Mouse (Mus musculus): Measurements from ENCODE around the gene Fuom.

Gene Fuom

DNA sequence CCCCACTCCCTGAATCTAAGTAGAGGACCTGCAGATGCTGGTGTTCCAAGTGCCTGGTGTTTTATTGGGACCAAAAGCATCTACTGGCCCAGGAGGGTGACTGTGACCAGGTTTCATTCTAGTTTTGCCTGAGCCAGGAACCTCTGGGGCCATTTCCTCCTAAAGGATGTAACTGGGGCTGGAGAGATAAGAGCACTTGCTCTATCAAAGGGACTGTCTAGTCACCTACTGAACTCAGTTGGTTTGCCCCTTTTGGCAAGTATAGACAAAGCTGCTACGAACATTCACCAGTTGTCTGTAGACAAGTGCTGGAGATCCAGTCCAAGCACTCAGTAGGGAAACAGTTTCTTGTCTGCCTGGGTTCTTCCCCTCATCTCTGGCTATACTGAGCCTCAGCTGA, 3.8 kb downstream of the Fuom start:
- no peak for DNase-seq

DNA sequence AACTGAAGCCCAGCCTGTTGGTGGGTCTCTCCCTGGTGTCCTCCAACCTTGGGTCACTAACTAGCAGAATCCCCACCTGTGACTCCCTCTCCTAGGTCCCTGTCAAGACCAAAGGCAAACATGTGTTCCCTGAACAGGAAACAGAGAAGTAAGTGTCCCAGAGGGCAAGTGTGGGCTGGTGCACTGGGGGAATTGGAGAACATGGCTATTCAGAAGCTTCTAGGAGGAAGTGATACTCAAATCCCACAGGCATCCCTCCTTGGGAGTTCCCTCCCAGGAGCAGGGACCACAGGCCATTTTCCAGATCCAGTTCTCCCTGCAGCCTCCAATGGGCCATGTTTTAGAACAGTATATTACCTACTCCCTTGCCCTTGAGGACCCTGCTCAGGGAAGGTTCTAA, 6.2 kb downstream of the Fuom start:
- no peak for DNase-seq

DNA sequence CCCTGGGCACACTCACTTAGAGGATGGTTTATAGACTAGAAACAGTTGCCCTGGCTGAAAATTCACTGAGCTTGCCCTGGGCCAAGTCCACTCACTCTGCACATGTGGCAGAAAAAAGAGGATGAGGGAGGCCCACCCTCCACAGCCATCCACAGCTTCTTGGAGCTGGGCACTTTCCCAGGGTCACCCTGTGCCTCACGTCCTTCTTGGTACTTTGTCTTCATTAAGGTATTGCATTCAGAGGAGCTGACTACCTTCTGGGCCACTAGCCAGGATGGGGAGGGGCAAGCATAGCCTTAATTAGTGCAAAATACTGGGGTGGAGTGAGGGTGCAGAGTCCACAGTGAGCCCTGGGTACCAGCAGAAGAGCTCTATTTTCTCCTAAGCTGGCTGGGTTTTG, 6.7 kb downstream of the Fuom start:
- no peak for DNase-seq

DNA sequence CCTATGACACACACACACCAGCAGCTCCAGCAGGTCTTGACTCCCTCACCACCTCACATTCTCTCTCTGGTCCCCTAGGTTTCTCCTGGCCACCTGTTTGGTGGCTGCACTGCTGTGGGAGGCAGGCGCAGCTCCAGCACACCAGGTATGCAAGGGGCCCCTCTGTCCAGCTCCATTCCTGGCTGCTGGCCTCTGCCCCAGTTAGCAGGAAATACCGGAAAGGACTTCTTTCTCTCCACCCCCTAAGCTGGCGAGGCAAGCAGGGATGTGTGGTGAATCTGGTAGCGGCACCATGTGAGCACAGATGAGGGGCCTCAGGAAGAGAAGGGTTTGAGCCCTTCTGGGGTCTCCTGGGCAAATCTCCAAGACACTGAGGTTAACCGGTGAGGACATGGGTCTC, 7.3 kb downstream of the Fuom start:
- DNase-seq, result no peak

DNA sequence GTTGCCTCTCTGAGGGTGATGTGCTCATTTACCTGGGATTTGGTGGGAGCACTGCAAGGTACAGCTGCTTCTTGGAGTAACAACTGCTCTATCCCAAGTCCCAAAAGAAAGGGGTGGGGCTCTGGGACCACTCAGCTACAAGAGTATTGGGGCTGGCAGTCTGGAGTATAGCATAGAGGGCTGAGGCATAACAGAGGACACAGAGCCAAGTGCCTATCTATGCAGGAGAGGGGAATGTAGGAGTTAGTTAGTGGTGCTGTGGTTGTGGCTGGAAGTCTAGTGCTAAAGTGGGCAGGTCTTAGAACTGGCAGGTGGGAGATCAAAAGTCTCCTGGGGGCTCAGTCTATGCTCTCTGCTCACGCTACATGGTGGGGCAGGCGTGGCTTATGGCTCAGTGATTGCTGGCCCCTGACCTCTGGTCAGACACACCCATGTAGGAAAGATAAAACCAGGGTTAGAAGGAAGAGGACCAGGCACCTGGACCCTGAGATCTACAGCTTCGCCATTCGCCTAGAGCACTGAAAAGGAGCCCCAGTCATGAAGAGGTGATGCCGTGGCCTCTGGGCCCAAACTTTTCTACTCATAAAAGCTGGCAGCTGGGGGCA, 9.2 kb downstream of the Fuom start, which contains the start of gene Prap1:
TSS of gene Prap1 (plus strand) at position 472 of the 605 bp plus-strand sequence.
- DNase-seq, result no peak

DNA sequence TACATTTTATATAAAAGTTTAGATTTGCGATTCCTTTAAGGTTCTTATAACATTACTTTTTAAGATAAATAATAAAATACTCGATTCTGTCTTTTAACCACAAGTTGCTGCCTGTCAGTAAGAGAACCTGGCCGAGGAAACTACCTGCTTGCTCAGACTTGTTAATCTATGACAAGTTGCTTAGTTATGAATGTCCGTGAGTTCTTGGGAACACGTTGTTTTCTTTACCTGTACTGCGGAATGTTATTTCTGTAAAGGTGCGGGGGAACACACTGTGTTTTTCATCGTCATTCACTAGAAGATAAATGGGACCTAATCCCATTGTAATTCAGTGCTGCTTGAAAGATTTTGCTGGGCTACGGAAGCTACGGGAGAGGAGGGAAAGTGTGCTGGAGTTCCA, 11.6 kb downstream of the Fuom start:
- no peak for DNase-seq

DNA sequence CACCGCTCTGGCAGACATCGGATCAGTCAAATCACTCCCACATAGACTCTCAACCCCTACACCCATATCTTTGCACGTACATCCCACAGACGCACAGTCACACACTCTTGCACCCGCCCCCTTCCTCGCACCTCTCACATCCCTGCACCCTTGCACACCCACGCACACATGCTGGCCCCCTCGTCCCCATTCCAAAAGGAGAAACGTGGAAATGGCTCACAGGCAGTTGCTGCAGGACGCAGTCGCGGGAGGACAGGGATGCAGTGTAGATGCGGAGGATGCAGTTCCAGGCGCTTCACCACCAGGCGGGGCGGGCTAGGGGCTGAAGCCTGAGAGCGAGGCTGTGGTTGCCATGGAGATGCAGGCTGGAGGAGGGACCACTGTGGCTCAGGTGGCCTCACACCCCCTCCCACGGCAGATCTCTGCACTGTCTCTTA, 20.0 kb downstream of the Fuom start, which contains the start of gene Caly:
TSS of gene Caly (minus strand) at position 307 of the 437 bp plus-strand sequence.
- peak; percentile 88 for DNase-seq

DNA sequence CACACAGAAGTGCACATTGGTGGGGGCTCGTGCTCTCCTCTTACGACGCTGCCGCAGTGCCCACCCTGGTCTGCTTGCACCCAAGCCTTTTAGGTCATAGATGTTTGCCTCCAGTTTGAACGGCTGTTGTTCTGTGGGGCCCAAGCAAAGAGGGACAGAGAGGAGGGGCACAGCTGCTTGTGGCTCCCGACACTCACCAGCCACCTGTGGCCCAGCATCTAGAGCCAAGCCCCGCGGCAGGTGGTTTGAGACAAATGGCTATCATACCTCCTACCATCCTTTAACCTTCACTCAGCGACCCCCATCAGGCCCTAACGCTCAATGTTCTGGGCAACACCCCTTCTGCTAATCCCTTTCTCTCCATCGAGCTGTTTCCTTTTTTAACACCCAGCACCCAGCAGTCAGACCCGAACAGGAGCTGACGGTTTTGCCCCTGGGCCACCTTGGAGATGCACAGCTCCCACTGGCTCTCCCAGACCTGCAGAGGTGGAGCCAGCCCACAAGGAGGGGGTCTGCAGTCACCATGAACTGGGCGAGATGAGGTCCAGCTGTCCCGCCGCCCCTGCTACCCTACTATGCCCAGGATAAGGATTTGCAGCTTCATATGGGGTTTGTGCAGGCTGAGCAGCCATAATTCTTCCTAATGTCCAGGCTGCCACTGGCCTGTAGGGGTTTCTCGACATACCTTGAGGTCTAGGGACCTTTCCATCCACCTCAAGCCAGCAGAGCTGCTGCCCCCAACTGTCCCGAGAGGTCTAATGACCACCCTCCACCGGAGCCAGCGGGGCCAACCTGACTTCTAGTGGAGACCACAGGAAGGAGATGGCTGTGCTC, 20.6 kb downstream of the Fuom start:
- peak; percentile 33 for DNase-seq

DNA sequence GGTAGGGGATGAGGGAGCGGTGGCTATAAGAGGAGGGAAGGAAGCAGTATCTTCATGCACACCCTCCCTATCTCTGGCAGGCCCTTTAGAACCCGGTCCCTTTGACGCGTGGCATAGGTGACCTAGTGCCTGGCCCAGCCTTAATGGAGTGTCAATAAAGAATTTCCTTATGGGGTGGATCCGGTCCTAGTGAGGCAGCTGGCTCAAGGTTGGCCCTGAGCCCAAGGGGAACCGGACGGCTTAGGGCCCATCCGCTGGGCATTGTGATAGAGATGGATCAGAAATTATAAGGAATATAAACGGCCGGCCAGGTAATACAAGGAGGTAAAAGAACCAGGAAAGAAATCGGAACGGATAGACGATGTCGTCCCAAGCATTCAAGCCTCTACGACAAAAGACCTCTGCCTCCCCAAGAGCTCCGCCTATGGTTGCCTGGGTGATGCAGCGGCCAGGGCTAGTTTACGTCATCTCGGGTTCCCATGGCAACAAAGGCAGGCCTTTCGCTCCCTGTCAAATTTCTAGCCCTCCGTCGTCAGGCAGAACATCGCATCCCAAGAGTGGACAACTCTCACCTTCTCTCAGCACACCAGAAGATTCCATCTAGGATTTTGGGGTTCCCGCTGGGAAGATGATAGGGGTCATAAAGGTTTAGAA, 21.6 kb downstream of the Fuom start:
- peak; percentile 93 for DNase-seq

DNA sequence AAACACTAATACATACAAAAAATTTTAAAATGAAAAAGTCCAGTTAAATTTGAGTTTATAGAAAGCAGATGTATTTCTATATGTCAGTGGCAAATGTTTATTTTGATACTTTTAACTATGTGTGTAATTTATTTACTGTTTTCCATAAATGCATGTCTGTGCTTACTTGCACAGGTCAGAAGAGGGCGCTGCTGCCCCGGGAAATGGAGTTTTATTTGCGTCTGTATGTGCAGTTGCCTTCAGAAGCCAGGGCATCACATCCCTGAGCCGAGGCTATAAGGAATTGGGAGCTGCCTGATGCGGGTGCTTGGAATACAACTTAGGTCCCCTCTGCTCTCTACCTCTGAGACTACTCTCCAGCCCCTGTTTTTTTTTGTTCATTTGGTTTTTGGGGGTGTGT, 23.5 kb downstream of the Fuom start:
- DNase-seq, result peak; percentile 87

DNA sequence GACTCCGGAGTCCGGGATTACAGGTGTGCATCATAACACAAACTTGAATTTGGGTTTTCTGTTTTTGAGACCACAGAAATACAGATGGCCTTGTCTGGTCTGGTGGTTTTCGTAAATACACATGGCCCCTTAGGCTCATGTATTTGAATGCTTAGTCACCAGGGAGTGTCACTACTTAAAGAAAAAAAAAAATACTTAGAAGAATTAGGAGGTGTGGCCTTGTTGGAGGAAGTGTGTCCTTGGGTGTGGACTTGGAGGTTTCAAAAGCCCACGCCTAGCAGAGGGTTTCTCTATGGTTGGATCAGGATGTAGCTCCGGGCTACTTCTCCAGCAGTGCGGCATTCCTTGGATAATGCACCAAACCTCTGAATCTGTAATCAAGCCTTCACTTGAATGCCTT, 24.5 kb downstream of the Fuom start:
- no peak for DNase-seq

DNA sequence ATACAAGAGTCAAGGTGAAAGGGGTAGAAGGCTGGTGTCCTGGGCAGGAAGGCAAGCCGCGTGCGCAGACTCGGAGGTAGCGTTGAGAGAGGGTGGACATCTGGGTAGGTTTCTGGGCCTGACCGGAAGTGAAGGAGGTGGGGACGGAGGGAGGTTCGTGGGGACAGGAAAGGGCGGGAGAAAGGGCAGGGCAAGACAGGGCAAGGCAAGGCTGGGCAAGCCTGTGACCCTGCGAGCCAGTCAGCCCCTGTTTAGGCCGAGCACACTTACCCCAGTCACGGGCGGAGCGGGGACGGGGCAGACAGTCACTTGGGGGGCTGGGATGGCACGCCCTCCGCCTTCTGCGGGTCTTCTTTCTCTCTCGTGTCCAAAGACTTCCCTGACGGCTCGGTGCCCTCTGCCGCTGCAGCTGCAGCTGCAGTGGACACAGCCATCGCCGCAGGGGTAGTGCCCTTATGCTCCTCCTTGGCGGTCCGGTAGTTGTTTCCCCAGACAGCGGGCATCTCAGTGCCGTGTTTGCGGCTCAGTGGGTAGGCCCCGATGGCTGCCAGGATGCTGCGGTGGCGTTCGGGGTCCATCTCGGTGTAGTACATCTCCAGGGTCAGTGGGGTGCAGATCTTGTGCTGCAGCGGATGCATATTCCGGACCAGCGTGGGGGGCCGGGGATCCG, 32.1 kb downstream of the Fuom start:
- peak; percentile 35 for DNase-seq

DNA sequence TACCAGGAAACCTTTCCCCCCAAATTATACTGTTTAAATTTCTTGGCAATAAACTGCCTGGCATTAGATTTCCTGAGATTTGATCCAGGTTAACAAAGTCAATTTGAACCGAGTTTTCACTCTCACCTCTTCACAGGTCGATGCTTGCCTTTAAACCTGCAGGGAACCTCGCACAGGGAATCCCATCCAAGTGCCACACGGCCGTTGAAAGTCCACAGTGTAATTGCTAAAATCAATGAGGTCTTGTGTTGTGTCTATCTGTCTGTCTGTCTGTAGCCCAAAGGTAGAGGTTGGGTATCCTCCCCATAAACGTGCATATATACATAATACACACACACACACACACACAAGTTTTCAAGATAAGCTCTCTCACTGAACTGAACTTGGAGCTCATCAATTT, 34.8 kb downstream of the Fuom start:
- no peak for DNase-seq

DNA sequence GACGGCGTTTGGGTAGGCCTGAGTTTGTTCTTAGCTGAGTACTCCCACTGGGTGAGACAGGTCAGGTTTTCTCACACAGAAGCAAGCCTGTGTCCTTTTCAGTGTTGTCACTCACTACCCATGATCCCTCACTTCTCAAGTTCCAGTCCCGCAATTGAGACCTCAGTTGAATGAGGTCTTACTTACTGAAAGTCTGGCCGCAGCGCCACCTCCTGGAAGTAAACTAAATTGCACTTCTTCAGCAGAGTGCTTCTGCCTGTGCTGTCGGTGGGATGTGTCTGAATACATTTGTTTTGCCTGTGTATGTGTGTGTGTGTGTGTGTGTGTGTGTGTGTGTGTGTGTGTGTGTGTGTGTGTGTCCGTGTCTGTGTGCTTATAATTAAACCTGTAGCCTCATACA, 39.1 kb downstream of the Fuom start:
- peak; percentile 88 for DNase-seq

DNA sequence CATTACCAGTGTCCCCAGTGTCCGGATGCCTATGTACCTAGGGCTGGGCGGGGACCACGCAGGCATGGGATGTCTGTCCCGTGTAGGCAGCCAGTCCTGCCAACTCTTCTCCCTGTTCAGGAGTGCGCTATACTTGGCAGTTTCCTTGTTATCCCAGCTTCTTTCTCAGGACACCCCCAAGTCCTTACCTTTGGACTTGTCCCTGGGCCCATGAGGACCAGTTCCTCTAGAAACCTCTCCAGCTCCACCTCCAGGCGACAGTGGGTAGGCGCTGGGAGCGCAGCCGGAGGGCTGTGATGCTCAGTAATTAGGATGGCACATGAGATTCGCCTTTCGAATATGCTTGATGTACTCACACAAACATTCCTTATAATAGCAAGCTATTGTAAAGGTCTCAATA, 39.9 kb downstream of the Fuom start:
- DNase-seq, result peak; percentile 59

DNA sequence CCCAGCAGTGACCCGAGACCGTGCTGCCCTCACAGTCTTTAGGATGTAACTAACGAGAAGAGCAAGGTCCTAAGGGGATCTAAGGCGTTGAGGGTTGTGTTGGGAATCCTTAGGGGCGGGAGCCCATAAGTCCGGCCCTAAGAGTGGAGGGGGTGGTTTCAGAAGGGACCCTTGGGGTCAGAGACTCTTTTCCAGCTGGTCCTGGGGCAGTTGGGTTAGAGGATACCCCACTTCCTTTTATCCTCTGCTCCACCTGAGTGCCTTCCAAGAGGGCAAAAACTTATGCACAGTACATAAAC, 40.5 kb downstream of the Fuom start:
- DNase-seq, result no peak

DNA sequence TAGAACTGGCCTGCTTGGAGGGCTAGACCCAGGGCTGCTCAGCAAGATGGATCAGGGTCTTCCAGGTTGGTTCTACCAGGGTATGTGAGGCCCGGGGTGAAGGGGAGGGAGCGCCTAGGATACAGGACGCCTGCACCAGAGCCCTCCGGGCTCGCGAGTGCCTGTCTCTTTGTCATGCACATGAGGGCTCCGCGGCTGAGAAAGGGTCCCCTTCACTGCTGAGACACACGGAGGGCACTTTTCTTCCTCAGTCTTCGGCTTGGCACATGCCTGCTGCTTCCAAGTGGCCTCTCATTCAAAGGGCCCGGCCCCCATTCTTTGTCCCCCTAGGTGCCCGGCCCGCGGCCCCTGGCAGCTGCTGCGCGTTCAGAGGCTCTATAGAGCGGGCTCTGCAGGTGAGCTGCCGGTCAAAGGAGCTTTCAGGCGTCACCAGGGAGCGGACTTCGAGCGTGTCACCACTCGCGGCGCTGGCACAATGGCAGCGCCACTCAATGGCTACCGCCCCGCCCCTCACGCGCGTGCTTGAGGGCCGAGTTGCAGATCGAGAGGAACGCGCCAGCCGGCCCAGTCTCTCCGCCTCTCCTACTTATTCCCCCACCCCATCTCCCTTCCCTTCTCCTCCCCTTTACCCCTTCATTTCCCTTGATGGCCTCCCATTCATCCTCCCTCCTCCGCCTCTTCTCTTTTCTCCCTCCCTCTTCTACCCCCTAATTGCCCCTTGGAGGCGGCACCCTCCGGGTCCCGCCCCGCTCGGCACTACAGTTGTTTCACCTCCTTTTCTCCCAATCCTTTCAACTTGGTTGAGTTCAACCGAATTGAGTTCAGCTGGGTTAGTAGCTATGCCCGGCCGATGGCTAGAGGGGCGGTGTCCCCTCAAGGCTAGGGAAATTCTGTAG, 41.1 kb downstream of the Fuom start:
- peak; percentile 79 for DNase-seq

DNA sequence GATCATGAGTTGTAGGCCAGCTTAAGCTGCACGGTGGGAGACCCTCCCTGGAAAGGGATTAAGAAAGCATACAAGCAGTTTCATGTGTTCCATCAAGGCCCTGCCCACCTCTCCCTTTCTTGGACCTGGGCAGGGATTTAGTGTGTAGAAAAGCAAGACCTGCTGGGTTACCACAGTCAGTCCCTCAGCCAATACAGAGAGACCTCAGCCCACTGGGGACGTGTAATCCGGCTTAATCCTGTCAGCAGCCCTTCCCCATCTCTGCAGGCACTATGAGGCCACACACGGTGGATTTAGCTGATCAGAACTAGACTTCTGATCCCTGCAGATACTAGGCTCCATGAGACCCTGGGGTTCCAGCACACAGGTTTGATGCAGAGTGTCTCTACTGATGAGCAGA, 42.6 kb downstream of the Fuom start:
- DNase-seq, result peak; percentile 78

DNA sequence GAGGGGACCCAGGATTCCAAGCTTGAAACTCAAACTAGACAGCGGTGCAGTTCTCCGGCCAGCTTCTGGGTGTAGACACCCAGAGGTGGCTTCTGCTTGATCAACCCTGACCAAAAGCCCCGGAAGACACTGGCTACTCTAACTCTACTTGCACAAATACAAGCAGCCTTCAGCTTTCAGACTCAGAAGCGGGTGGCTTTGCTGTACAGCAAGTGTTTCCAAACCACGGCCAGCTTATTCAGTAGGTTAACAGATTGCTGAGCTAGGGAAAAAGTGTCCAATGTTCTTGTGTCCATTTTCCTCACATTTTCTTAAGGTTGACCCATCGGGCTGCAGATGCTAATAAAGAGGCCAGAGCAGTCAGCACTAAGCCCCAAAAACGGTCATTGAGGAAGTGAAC, 43.7 kb downstream of the Fuom start:
- no peak for DNase-seq

DNA sequence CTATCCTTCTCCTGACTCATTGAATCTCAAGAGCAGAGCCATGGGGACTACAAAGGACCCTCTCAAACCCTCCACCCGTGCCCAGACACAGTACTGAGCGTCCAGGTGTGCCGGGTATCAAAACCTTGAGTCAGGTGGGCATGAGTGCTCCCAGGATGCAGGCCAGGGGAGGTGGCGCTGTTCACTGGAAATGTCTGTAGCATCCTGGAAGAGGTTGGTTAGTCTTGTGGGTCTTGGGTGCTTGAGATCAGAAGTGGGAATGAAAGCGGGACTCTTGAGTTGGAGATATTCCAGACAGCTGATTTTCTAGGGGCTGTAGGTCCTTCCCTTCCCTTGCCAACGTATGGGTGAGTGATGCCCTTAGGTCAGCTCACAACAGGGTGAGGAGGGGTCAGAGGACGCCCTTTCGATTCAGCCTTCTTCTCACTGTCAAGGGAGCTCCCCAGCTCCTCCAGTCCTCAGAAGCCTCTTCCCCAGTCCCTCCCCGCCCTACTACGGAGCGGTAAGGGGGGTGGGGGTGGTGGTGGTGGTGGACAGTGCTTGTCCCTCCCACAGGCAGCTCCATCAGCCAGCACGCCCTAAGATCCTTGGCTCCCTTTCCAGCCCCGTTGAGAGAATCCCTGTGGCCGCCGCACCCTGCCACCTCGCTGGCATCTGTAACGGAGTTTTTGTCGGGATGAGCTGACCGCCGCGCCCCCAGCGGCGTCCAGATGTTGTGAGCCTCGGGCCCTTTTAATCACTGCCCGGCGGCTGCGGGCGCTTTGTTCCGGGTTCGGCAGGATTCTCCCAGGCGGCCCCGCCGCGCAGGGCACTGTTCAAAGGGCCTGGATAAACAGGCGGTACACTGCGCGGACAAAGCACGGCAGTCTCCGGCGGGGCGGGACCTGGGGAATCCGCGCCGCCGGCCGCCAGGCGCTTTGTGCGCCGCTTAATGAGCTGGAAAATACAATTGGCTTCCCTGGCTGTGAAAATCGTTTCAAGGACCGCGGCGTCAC, 44.5 kb downstream of the Fuom start:
- peak; percentile 93 for DNase-seq

DNA sequence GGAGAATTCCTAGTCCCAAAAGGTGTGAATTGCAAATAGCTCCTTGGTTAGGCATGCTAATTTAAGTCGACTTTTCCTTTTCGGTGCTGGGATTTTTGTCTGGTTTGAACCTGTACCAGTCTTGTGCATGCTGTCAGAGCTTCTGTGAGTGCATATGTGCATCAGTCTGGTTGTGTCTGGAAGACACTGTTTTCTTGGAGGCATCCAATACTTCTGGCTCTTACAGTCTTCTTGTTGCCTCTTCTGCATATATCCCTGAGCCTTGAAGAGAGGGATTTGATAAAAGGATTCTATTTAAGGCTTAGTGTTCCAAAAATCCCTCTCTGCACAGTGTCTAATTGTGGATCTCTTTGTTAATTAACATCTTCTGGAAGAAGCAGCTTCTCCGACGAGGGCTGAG, 48.1 kb downstream of the Fuom start:
- no peak for DNase-seq

Data from retina, postnatal 1 day (tissue).